In genomic region chr4:86158551-86158950, GRCm38 (mm10) we compare ENCODE assay signal across 18 mouse cellular contexts.
DNase-seq lines count a peak whose midpoint lies in the region; ATAC-seq and TF ChIP-seq lines count a peak whose summit lies in the region.
"Had no signal": no experiment of that assay in that cellular context is flagged by ENCODE, and none has a peak within 500 bp of the region (broad histone marks: within the 10 kb centered on the region; RNA-seq: fewer than 3 reads in every experiment).

No protein-coding gene starts in this region.

- H3K79me2 ChIP-seq in liver, adult 2 months (ENCODE audit: control insufficient read depth, insufficient read depth, low read length): no peaks in the 10 kb centered on the region

- H3K9ac ChIP-seq in liver, adult 2 months (ENCODE audit: low read depth, low read length): no peak overlapping the region
- no peak overlapping the region for H3K9ac ChIP-seq in liver, embryonic 11.5 days (ENCODE audit: low read depth, low read length)
- H3K9ac ChIP-seq: embryonic facial prominence, embryonic 12.5 days; forebrain, embryonic 13.5 days; forebrain, embryonic 15.5 days; forebrain, postnatal 0 days had no signal

- no peaks in the 10 kb centered on the region for H3K4me1 ChIP-seq in liver, adult 2 months (ENCODE audit: control insufficient read depth, insufficient read depth, low read length)
- H3K4me1 ChIP-seq in liver, embryonic 11.5 days (replicated peaks; ENCODE audit: control insufficient read depth, insufficient read depth, low read length): no peaks in the 10 kb centered on the region
- H3K4me1 ChIP-seq: embryonic facial prominence, embryonic 10.5 days; embryonic facial prominence, embryonic 12.5 days; forebrain, embryonic 13.5 days; forebrain, embryonic 15.5 days had no signal

- no peak for TF ChIP-seq POLR2A in liver, adult 2 months (IDR thresholded peaks at IDR 0.05; ENCODE audit: extremely low read depth, insufficient read depth, low read length)

- H3K4me3 ChIP-seq in liver, adult 2 months (ENCODE audit: insufficient read depth, low read depth, low read length): no peak overlapping the region
- no peak overlapping the region for H3K4me3 ChIP-seq in liver, embryonic 11.5 days (ENCODE audit: low read depth, low read length)
- H3K4me3 ChIP-seq: embryonic facial prominence, embryonic 10.5 days; embryonic facial prominence, embryonic 12.5 days; forebrain, embryonic 13.5 days; forebrain, embryonic 15.5 days had no signal

- no peak for TF ChIP-seq CTCF in liver, adult 2 months (IDR thresholded peaks at IDR 0.05; ENCODE audit: low read depth, low read length)

- H3K36me3 ChIP-seq in liver, adult 2 months (ENCODE audit: control insufficient read depth, insufficient read depth, low read length): no peaks in the 10 kb centered on the region
- H3K36me3 ChIP-seq in liver, embryonic 11.5 days (ENCODE audit: control insufficient read depth, insufficient read depth, low read length): no peaks in the 10 kb centered on the region
- H3K36me3 ChIP-seq: embryonic facial prominence, embryonic 10.5 days; embryonic facial prominence, embryonic 12.5 days; forebrain, embryonic 15.5 days had no signal

- 78% methylated on average over 4 of the region's 4 CpGs for WGBS in liver, adult 2 months
- WGBS in liver, embryonic 11.5 days: 83% methylated on average over 4 of the region's 4 CpGs

- H3K9me3 ChIP-seq in liver, embryonic 11.5 days (ENCODE audit: control insufficient read depth, low read length): no peaks in the 10 kb centered on the region
- H3K9me3 ChIP-seq: embryonic facial prominence, embryonic 10.5 days; embryonic facial prominence, embryonic 12.5 days; forebrain, embryonic 13.5 days; forebrain, embryonic 15.5 days had no signal

- no peak overlapping the region for H3K4me2 ChIP-seq in liver, embryonic 11.5 days
- H3K4me2 ChIP-seq: embryonic facial prominence, embryonic 12.5 days; forebrain, embryonic 13.5 days; forebrain, embryonic 15.5 days had no signal

- no peak for ATAC-seq in liver, embryonic 11.5 days (replicated peaks; ENCODE audit: low FRiP score)
- no peak for ATAC-seq in inflammation-experienced regulatory T-cells, adult 6 months
- ATAC-seq: forebrain, embryonic 13.5 days; forebrain, embryonic 15.5 days; forebrain, postnatal 0 days had no signal

- H3K27ac ChIP-seq in liver, adult 2 months (replicated peaks; ENCODE audit: insufficient read depth, low read depth, low read length): no peak overlapping the region
- no peak overlapping the region for H3K27ac ChIP-seq in liver, embryonic 11.5 days (ENCODE audit: low read depth, low read length)
- H3K27ac ChIP-seq: embryonic facial prominence, embryonic 10.5 days; embryonic facial prominence, embryonic 12.5 days; forebrain, embryonic 13.5 days; forebrain, embryonic 15.5 days had no signal

- peak; percentile 53 to 56 for DNase-seq in cerebellum, postnatal 14 days
- DNase-seq in cerebellum, adult 18-20 months: no peak
- DNase-seq in cerebellum, postnatal 36 days: peak; percentile 4 to 17
- no peak for DNase-seq in cerebellum, postnatal 4 days (ENCODE audit: low spot score in 2 of 2)
- peak; percentile 4 for DNase-seq in liver, adult 2 months (ENCODE audit: extremely low read depth, low read depth, low spot score)
- no peak for DNase-seq in liver, embryonic 11.5 days (ENCODE audit: low spot score)
- DNase-seq in brain, adult 2 months (ENCODE audit: low read depth, low spot score): peak; percentile 16
- DNase-seq: adrenal gland, adult 2 months; adrenal gland, postnatal 10 days; adrenal gland, postnatal 25 days; cerebellum, adult 11 months; cerebellum, adult 9-10 months; forebrain, postnatal 0 days had no signal

- H3K27me3 ChIP-seq in liver, adult 2 months (ENCODE audit: control insufficient read depth, insufficient read depth, low read length): no peaks in the 10 kb centered on the region
- H3K27me3 ChIP-seq in liver, embryonic 11.5 days (replicated peaks; ENCODE audit: control insufficient read depth, insufficient read depth, low read length): no peaks in the 10 kb centered on the region
- H3K27me3 ChIP-seq: embryonic facial prominence, embryonic 12.5 days; forebrain, embryonic 13.5 days; forebrain, embryonic 15.5 days had no signal

Comparison
In these comparisons a context has a peak if more than half of its experiments do, and no peak if none do; other contexts are left out.
1. DNase-seq: peak in cerebellum, postnatal 14 days (2 of 2), cerebellum, postnatal 36 days (2 of 2), liver, adult 2 months (single experiment) and brain, adult 2 months (single experiment); none in cerebellum, adult 18-20 months (0 of 2), cerebellum, postnatal 4 days (0 of 2) and liver, embryonic 11.5 days (single experiment).